Mouse (Mus musculus) left cerebral cortex, postnatal 14 days (tissue): ENCODE measurements around the gene Cfap126. TPM values are rescaled to one million over a fixed set of nuclear protein-coding genes. Genes with fewer than 3 reads are reported as not detected.

ENCODE experiments used
- DNase-seq, 2 experiments: peaks; one replicate each; pipeline ENCODE4 v3.0.0; 2021 to 2022; ENCODE audit warnings: low spot score in 2 of 2, mixed read lengths in 1 of 2
- intact Hi-C: fragments of 180-260 bp; cut with DNase I; formaldehyde crosslinking; loops from one replicate; pipeline ENCODE4 v1.15.1; 2025
- microRNA-seq, 2 experiments: library from miRNA; unstranded; fragments of <30 nt; microRNA quantifications; one replicate each; pipeline ENCODE4 v1.2.0; 2022
- total RNA-seq, 2 experiments: library from RNA; stranded (reverse); gene quantifications; 2 replicates each; pipeline ENCODE4 v1.2.3; 2021

Cfap126 gene
- total RNA-seq, 2 experiments from 2014 or later: 0.62 to 0.74 TPM

- peak in 1 of 2 experiments; percentile 19 for DNase-seq
- intact Hi-C loops: loop anchor here (5.0 kb wide), 1 partner anchor 58 kb away; the partner anchor contains the start of gene Tomm40l
Measured at GRCm38 (mm10) chr1:171164258-171164657, 50.5 kb downstream of the Cfap126 start.

GRCm38 (mm10) chr1:171165629-171166345 lies 52.1 kb downstream of the Cfap126 start:
- no peak for DNase-seq
- intact Hi-C loops: no loop called here

- DNase-seq: no peak
- intact Hi-C loops: no loop called here
Measured at GRCm38 (mm10) chr1:171168906-171169305, 55.2 kb downstream of the Cfap126 start.

DNA sequence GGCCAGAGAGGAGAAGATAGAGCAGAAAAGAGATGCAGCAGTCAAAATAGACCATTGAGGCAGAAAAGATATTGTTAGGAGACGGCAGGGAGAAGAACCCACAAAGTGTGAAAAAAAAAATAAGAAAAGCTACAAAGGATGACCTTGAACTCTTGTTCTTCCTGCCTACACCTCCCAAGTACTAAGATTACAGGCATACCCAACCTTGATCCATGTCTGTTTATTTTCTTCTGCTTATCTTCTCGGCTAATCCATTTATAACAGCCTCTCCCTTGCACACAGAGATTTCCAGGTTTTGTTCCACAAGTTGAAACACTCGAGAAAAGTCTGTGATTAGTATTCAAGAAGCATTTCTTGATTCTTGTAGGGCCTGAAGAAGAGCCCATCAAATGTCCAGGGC lies 56.2 kb downstream of the Cfap126 start:
- no peak for DNase-seq
- intact Hi-C loops: no loop called here

GRCm38 (mm10) chr1:171171138-171171537 lies 57.4 kb downstream of the Cfap126 start:
- intact Hi-C loops: no loop called here
- DNase-seq: no peak

GRCm38 (mm10) chr1:171172779-171173178 lies 59.1 kb downstream of the Cfap126 start:
- DNase-seq: no peak
- intact Hi-C loops: no loop called here

Small RNAs within 50 kb of the gene (microRNA-seq; reads per million reads assigned to microRNA genes)
- 0 reads per million in 2 experiments for gene Gm27552
- 0 reads per million in 2 experiments for gene Gm27844
- gene Mir6546: 1.7 to 4.0 reads per million in 2 experiments

Other genes with a start within 250 kb of the Cfap126 start
- gene Atf6, start 246.1 kb upstream of the Cfap126 start, total RNA-seq: 10 to 100 TPM; 33.2 to 34.6 TPM
- gene Gm26620, start 228.9 kb upstream of the Cfap126 start, total RNA-seq: under 1 TPM in 1 of 2 experiments, not detected in 1; 0.57 TPM
- gene Dusp12, start 228.4 kb upstream of the Cfap126 start, total RNA-seq: 10 to 100 TPM; 14.3 to 15.9 TPM
- under 1 TPM in 1 of 2 experiments, not detected in 1; 0.53 TPM for gene Fcrlb, start 201.0 kb upstream of the Cfap126 start, total RNA-seq
- gene Fcrla, start 186.3 kb upstream of the Cfap126 start, total RNA-seq: not detected
- gene Fcgr2b, start 137.4 kb upstream of the Cfap126 start, total RNA-seq: 1 to 10 TPM; 4.6 to 5.2 TPM
- not detected for gene Fcgr4, start 95.0 kb upstream of the Cfap126 start, total RNA-seq
- gene Fcgr3, start 49.0 kb upstream of the Cfap126 start, total RNA-seq: 10 to 100 TPM; 10.3 to 10.8 TPM
- gene Sdhc, start 36.7 kb downstream of the Cfap126 start, total RNA-seq: 100 to 1,000 TPM; 211 to 216 TPM
- gene Mpz, start 36.8 kb downstream of the Cfap126 start, total RNA-seq: not detected
- 10 to 100 TPM; 47.4 to 67.2 TPM for gene Pcp4l1, start 82.3 kb downstream of the Cfap126 start, total RNA-seq
- gene Nr1i3, start 100.1 kb downstream of the Cfap126 start, total RNA-seq: not detected
- 10 to 100 TPM; 69.6 to 72.1 TPM for gene Tomm40l, start 108.6 kb downstream of the Cfap126 start, total RNA-seq
- gene Apoa2, start 111.1 kb downstream of the Cfap126 start, total RNA-seq: 1 to 10 TPM; 1.6 to 4.9 TPM
- 10 to 100 TPM; 11.1 to 16.0 TPM for gene Fcer1g, start 120.4 kb downstream of the Cfap126 start, total RNA-seq
- 10 to 100 TPM; 11.1 to 17.0 TPM for gene Adamts4, start 136.5 kb downstream of the Cfap126 start, total RNA-seq
- gene Ndufs2, start 137.5 kb downstream of the Cfap126 start, total RNA-seq: 100 to 1,000 TPM; 265 to 285 TPM
- gene B4galt3, start 156.4 kb downstream of the Cfap126 start, total RNA-seq: 10 to 100 TPM; 59.8 to 61.3 TPM
- gene Ppox, start 167.3 kb downstream of the Cfap126 start, total RNA-seq: 10 to 100 TPM; 20.5 to 23.9 TPM
- gene Usp21, start 174.1 kb downstream of the Cfap126 start, total RNA-seq: 10 to 100 TPM; 54.1 to 58.0 TPM
- 100 to 1,000 TPM; 106 to 113 TPM for gene Ufc1, start 181.1 kb downstream of the Cfap126 start, total RNA-seq
- 10 to 100 TPM; 35.9 to 38.1 TPM for gene Dedd, start 215.2 kb downstream of the Cfap126 start, total RNA-seq
- 10 to 100 TPM; 41.0 to 44.4 TPM for gene Nit1, start 231.7 kb downstream of the Cfap126 start, total RNA-seq
- gene Pfdn2, start 231.8 kb downstream of the Cfap126 start, total RNA-seq: 100 to 1,000 TPM in 1 of 2 experiments, 10 to 100 TPM in 1; 99.0 to 109 TPM
- 1 to 10 TPM; 4.7 to 7.2 TPM for gene Klhdc9, start 246.9 kb downstream of the Cfap126 start, total RNA-seq